Mouse (Mus musculus) CH12.LX (cell line): ENCODE results near the gene Ntm. TPM values are rescaled to one million over a fixed set of nuclear protein-coding genes. Genes with fewer than 3 reads are reported as not detected.

Source experiments
- DNase-seq: peaks from one replicate; pipeline ENCODE4 v3.0.0-alpha.2; 2013; ENCODE audit errors: extremely low read depth
- H3K27ac ChIP-seq: 2 replicates; pipeline ENCODE4 v1.5.1; 2012; ENCODE audit warnings: low read depth, mild to moderate bottlenecking, control low read depth, moderate library complexity; ENCODE audit not compliant: insufficient read depth
- H3K27me3 ChIP-seq: replicated peaks from 2 replicates; pipeline ENCODE3; 2012; ENCODE audit warnings: inconsistent platforms
- H3K36me3 ChIP-seq, 2 experiments: replicated peaks in 1 of 2; 2 replicates each; pipeline versions ENCODE3 to v1.6.1; 2012; ENCODE audit warnings: inconsistent platforms in 1 of 2, low read length in 1 of 2, mild to moderate bottlenecking in 1 of 2, mixed read lengths in 1 of 2, moderate library complexity in 1 of 2; ENCODE audit not compliant: control insufficient read depth in 1 of 2, insufficient read depth in 1 of 2
- H3K4me1 ChIP-seq, 2 experiments: 2 replicates each; pipeline ENCODE4 v1.6.1; 2012; ENCODE audit warnings: inconsistent platforms in 1 of 2, moderate library complexity in 1 of 2; ENCODE audit not compliant: insufficient read depth in 2 of 2, control insufficient read depth in 1 of 2
- H3K4me2 ChIP-seq: 2 replicates; pipeline ENCODE4 v1.6.1; 2012; ENCODE audit warnings: low read depth, mild to moderate bottlenecking, control low read depth; ENCODE audit not compliant: poor library complexity, insufficient read depth, severe bottlenecking
- H3K4me3 ChIP-seq, 3 experiments: fragments of 150-350 bp in 1 of 3; sonication (generic) in 1 of 3; replicated peaks in 1 of 3; 2 replicates each; pipeline versions ENCODE3 to v1.5.1; 2011 to 2012; ENCODE audit warnings: low read depth in 2 of 3, low read length in 2 of 3, mild to moderate bottlenecking in 2 of 3, moderate library complexity in 2 of 3, control low read depth in 1 of 3, improper control_type of control experiment in 1 of 3, inconsistent platforms in 1 of 3, mixed read lengths in 1 of 3; ENCODE audit not compliant: poor library complexity in 1 of 3
- H3K79me2 ChIP-seq: replicated peaks from 2 replicates; pipeline ENCODE4 v1.6.1; 2012; ENCODE audit warnings: mild to moderate bottlenecking, moderate library complexity; ENCODE audit not compliant: control insufficient read depth, poor library complexity, insufficient read depth, severe bottlenecking; ENCODE audit errors: extremely low read depth
- H3K9ac ChIP-seq: 2 replicates; pipeline ENCODE4 v1.6.1; 2012; ENCODE audit warnings: low read depth, mild to moderate bottlenecking, control low read depth, moderate library complexity; ENCODE audit not compliant: insufficient read depth
- H3K9me3 ChIP-seq: replicated peaks from 2 replicates; pipeline ENCODE3; 2012; ENCODE audit warnings: low read length, inconsistent platforms, mixed read lengths
- ELF1 ChIP-seq: IDR thresholded peaks from 2 replicates; pipeline ENCODE4 v1.6.1; 2014; ENCODE audit warnings: low read depth, mild to moderate bottlenecking, inconsistent platforms, low read length, improper control_type of control experiment
- EP300 ChIP-seq: IDR thresholded peaks from 2 replicates; pipeline ENCODE4 v1.6.1; 2011; ENCODE audit warnings: low read length, improper control_type of control experiment
- GABPA ChIP-seq: IDR thresholded peaks from 2 replicates; pipeline ENCODE4 v1.6.1; 2012; ENCODE audit warnings: low read depth, low read length, improper control_type of control experiment, inconsistent platforms; ENCODE audit not compliant: insufficient replicate concordance
- HCFC1 ChIP-seq: IDR thresholded peaks from 2 replicates; pipeline ENCODE4 v1.6.1; 2012; ENCODE audit warnings: low read depth, mild to moderate bottlenecking, inconsistent platforms, low read length, improper control_type of control experiment
- JUND ChIP-seq: conservative IDR thresholded peaks from 2 replicates; pipeline ENCODE4 v1.6.1; 2011; ENCODE audit warnings: low read depth, low read length, improper control_type of control experiment
- MAFK ChIP-seq: IDR thresholded peaks from 2 replicates; pipeline ENCODE4 v1.6.1; 2011; ENCODE audit warnings: low read length, improper control_type of control experiment; ENCODE audit not compliant: insufficient replicate concordance
- MEF2A ChIP-seq: IDR thresholded peaks from 2 replicates; pipeline ENCODE4 v1.6.1; 2014; ENCODE audit warnings: low read depth, mild to moderate bottlenecking, inconsistent platforms, low read length, improper control_type of control experiment, borderline replicate concordance
- MXI1 ChIP-seq: IDR thresholded peaks from 2 replicates; pipeline ENCODE4 v1.6.1; 2011; ENCODE audit warnings: mild to moderate bottlenecking, low read depth, low read length, improper control_type of control experiment
- NELFE ChIP-seq: IDR thresholded peaks from 2 replicates; pipeline ENCODE4 v1.6.1; 2011; ENCODE audit warnings: low read depth, low read length, improper control_type of control experiment
- NRF1 ChIP-seq: IDR thresholded peaks from 2 replicates; pipeline ENCODE4 v1.6.1; 2014; ENCODE audit warnings: low read depth, mild to moderate bottlenecking, inconsistent platforms, low read length, improper control_type of control experiment, moderate library complexity
- PAX5 ChIP-seq: IDR thresholded peaks from 2 replicates; pipeline ENCODE4 v1.6.1; 2012; ENCODE audit warnings: low read length, inconsistent platforms, mixed read lengths
- SIN3A ChIP-seq: IDR thresholded peaks from 2 replicates; pipeline ENCODE4 v1.6.1; 2012; ENCODE audit warnings: low read length, improper control_type of control experiment, inconsistent platforms
- TBP ChIP-seq: conservative IDR thresholded peaks from 2 replicates; pipeline ENCODE4 v1.6.1; 2011; ENCODE audit warnings: low read depth, low read length, improper control_type of control experiment
- UBTF ChIP-seq: IDR thresholded peaks from 2 replicates; pipeline ENCODE4 v1.6.1; 2012; ENCODE audit warnings: low read depth, mild to moderate bottlenecking, inconsistent platforms, low read length, improper control_type of control experiment, moderate library complexity
- USF1 ChIP-seq: IDR thresholded peaks from 2 replicates; pipeline ENCODE4 v1.6.1; 2014; ENCODE audit warnings: low read depth, mild to moderate bottlenecking, inconsistent platforms, low read length, improper control_type of control experiment
- ZC3H11A ChIP-seq: IDR thresholded peaks from 2 replicates; pipeline ENCODE4 v1.6.1; 2012; ENCODE audit warnings: low read depth, mild to moderate bottlenecking, inconsistent platforms, low read length, improper control_type of control experiment
- ZKSCAN1 ChIP-seq: IDR thresholded peaks from 2 replicates; pipeline ENCODE4 v1.6.1; 2012; ENCODE audit warnings: low read depth, inconsistent platforms, low read length, improper control_type of control experiment, borderline replicate concordance
- dilution Hi-C: fragments of 300-500 bp; cut with MboI; formaldehyde crosslinking; loops from 2 replicates; pipeline ENCODE4 v1.14.3; 2020; ENCODE audit warnings: low sequenced_read_pairs; ENCODE audit not compliant: extremely low pct_unique_long_range_greater_than_20kb, extremely low pct_ligation_motif_present
- in situ Hi-C: fragments of 300-500 bp; cut with MboI; formaldehyde crosslinking; loops from 3 replicates; pipeline ENCODE4 v1.14.3; 2019; ENCODE audit warnings: low sequenced_read_pairs, low pct_ligation_motif_present, low pct_unique_long_range_greater_than_20kb, mixed read lengths
- polyA plus RNA-seq: library from polyadenylated mRNA; unstranded; fragments of >175 nt; gene quantifications from 2 replicates; pipeline ENCODE4 v1.2.1, GENCODE M21; 2012; ENCODE audit warnings: low read depth; ENCODE audit not compliant: insufficient read length
- total RNA-seq, 2 experiments: library from RNA; depleted of rRNA; stranded (reverse); fragments of 300-350 nt in 1 of 2; fragments of >200 nt in 1 of 2; gene quantifications; 2 replicates each; pipeline ENCODE4 v1.2.3; 2012 to 2014

Gene Ntm
- total and polyA plus RNA-seq, 3 experiments = not detected

- dilution Hi-C loops (no loop called here), in situ Hi-C loops (no loop called here)
- no peak overlapping the region for H3K9ac ChIP-seq
- H3K4me1 ChIP-seq = no peaks in the 10 kb centered on the region
- H3K79me2 ChIP-seq = no peaks in the 10 kb centered on the region
- H3K27me3 ChIP-seq = no peaks in the 10 kb centered on the region
- DNase-seq = no peak
- no peak overlapping the region for H3K27ac ChIP-seq
- H3K36me3 ChIP-seq = no peaks in the 10 kb centered on the region
- H3K9me3 ChIP-seq = peaks cover 85% of the 10 kb centered on the region
- H3K4me2 ChIP-seq = no peak overlapping the region
- H3K4me3 ChIP-seq = no peak overlapping the region
- no peak for TF ChIP-seq SIN3A
- TF ChIP-seq ELF1 = no peak
- no peak for TF ChIP-seq GABPA
- TF ChIP-seq NELFE = no peak
- no peak for TF ChIP-seq UBTF
- TF ChIP-seq MEF2A = no peak
- TF ChIP-seq NRF1 = no peak
- TF ChIP-seq USF1 = no peak
- TF ChIP-seq PAX5 = no peak
- TF ChIP-seq MXI1 = no peak
- TF ChIP-seq EP300 = no peak
Measured at GRCm38 (mm10) chr9:29765990-29766980, 196.7 kb downstream of the Ntm start.

- dilution Hi-C loops = no loop called here
Measured at GRCm38 (mm10) chr9:29763338-29763737, 199.6 kb downstream of the Ntm start.

More at GRCm38 (mm10) chr9:29763338-29763737, 199.6 kb downstream of the Ntm start:
- no peak for DNase-seq
- H3K4me2 ChIP-seq = no peak overlapping the region
- H3K79me2 ChIP-seq = no peaks in the 10 kb centered on the region
- H3K36me3 ChIP-seq = no peaks in the 10 kb centered on the region
- no peak overlapping the region for H3K9ac ChIP-seq
- in situ Hi-C loops = no loop called here
- H3K4me3 ChIP-seq = no peak overlapping the region
- no peak overlapping the region for H3K27ac ChIP-seq
- no peaks in the 10 kb centered on the region for H3K4me1 ChIP-seq
- no peak for TF ChIP-seq MXI1
- TF ChIP-seq MAFK = no peak
- no peak for TF ChIP-seq ZKSCAN1
- TF ChIP-seq TBP = no peak
- TF ChIP-seq ZC3H11A = no peak
- TF ChIP-seq JUND = no peak
- TF ChIP-seq EP300 = no peak
- TF ChIP-seq USF1 = no peak
- TF ChIP-seq GABPA = no peak
- TF ChIP-seq HCFC1 = no peak
- no peaks in the 10 kb centered on the region for H3K27me3 ChIP-seq
- H3K9me3 ChIP-seq = peaks cover 83% of the 10 kb centered on the region
